Comparison of ENCODE assay signal across 8 mouse cellular contexts in the genomic region with DNA sequence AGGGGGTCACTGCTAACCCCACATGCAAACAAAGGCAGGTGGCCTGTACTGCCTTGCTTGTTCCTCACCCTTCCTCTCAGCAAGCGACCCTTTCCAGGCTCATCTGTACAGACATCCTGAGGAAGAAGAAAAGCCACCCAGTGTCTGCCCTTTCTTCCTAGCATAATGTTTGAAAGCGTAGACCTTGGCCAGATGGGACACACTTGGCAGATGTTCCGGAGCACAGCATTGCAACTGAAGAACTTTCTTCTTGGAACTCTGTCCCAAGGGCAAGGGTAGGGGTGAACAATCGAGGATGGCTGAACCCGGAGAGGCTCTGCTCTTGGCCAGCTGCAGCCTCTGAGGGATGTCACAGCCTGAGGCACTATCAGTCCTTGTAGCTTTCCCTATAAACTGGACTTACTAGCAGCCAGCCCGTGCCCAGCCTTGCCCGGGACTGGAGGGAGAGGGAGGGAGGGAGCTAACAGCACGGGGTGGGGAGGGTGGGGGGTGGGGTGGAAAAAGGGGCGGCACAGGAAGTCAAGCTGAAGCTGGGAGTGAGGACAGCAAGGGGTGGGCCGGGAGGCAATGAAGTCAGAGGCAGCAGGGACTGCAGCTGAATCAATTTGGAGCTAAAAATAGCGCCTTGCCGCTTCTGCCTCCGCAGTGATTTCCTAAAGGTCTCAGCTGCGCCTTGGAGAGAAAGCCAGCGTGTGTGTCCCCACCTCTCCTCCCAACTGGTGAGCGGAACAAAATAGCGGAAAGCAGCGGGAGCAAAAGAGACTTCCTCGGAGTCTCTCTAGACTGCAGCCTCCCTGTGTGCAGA.
DNase-seq lines count a peak whose midpoint lies in the region; ATAC-seq and TF ChIP-seq lines count a peak whose summit lies in the region.

No protein-coding gene starts in this region.

- no peak for TF ChIP-seq CTCF in hindbrain, postnatal 0 days (IDR thresholded peaks at IDR 0.05; ENCODE audit: low read depth)
- TF ChIP-seq CTCF in left cerebral cortex, adult 2 months (IDR thresholded peaks at IDR 0.05), result no peak

- intact Hi-C loops in gastrocnemius, postnatal 14 days (cut with DNase I; ENCODE audit: low total_unique reads), result loop anchor here (10.0 kb wide), 1 partner anchor 815 kb away; no protein-coding TSS in a partner anchor
- intact Hi-C loops in left cerebral cortex, adult 2 months (cut with DNase I), result no loop called here

- H3K27ac ChIP-seq in hindbrain, postnatal 0 days, result peak overlapping the region; percentile 78
- peak overlapping the region; percentile 69 for H3K27ac ChIP-seq in left cerebral cortex, adult 2 months

- H3K9me3 ChIP-seq in hindbrain, postnatal 0 days (ENCODE audit: low read length), result no peaks in the 10 kb centered on the region

- H3K27me3 ChIP-seq in hindbrain, postnatal 0 days (ENCODE audit: insufficient read depth, low read length), result no peaks in the 10 kb centered on the region

- H3K4me2 ChIP-seq in hindbrain, postnatal 0 days (ENCODE audit: low read depth, low read length), result peak overlapping the region; percentile 60

- DNase-seq in adrenal gland, adult 18-20 months (ENCODE audit: low spot score in 2 of 2), result peak; percentile 33 to 49
- peak; percentile 79 for DNase-seq in embryo, embryonic 10.5 days (ENCODE audit: low spot score)
- DNase-seq in gastrocnemius, postnatal 14 days, result peak; percentile 68
- DNase-seq in hindbrain, postnatal 0 days (ENCODE audit: low spot score), result peak; percentile 81
- DNase-seq in left cerebral cortex, adult 2 months (ENCODE audit: extremely low spot score in 1 of 2, low spot score in 2 of 2), result peak; percentile 55 to 67
- DNase-seq in lung, postnatal 25 days (ENCODE audit: low spot score), result peak; percentile 62
- DNase-seq in right cerebral cortex, postnatal 14 days, result peak; percentile 60

- H3K4me3 ChIP-seq in hindbrain, postnatal 0 days (ENCODE audit: low read length), result peak overlapping the region; percentile 33
- peak overlapping the region; percentile 44 for H3K4me3 ChIP-seq in left cerebral cortex, adult 2 months

- WGBS in hindbrain, postnatal 0 days, result 6% methylated on average over 19 of the region's 19 CpGs

- no peaks in the 10 kb centered on the region for H3K4me1 ChIP-seq in hindbrain, postnatal 0 days (ENCODE audit: insufficient read depth, low read length)

- H3K36me3 ChIP-seq in hindbrain, postnatal 0 days (ENCODE audit: insufficient read depth, low read length), result no peaks in the 10 kb centered on the region

- peak; percentile 97 for ATAC-seq in hindbrain, postnatal 0 days
- no peak for ATAC-seq in megakaryocyte-erythroid progenitor cell, adult 5-6 weeks (replicated peaks; ENCODE audit: low FRiP score, low TSS enrichment, poor library complexity, severe bottlenecking)

- H3K9ac ChIP-seq in hindbrain, postnatal 0 days (replicated peaks; ENCODE audit: low read length), result peak overlapping the region; percentile 43
